Mouse (Mus musculus) MEL (cell line): Measurements from ENCODE around the gene 4932414N04Rik. TPM values are rescaled to one million over a fixed set of nuclear protein-coding genes. Genes with fewer than 3 reads are reported as not detected.
A peak's percentile ranks its signal among the peaks of the same experiment; 100 is the strongest.

ENCODE experiments used
- DNase-seq: peaks from one replicate; pipeline ENCODE4 v3.0.0; 2011; ENCODE audit warnings: low read depth, low spot score
- H3K27ac ChIP-seq: 2 replicates; pipeline ENCODE4 v1.5.1; 2012; ENCODE audit warnings: low read depth, mild to moderate bottlenecking, control low read depth, low read length, moderate library complexity; ENCODE audit not compliant: control insufficient read depth
- H3K27me3 ChIP-seq, 2 experiments: fragments of 150-350 bp in 1 of 2; sonication (generic) in 1 of 2; 2 replicates each; pipeline ENCODE4 v1.6.1; 2012; ENCODE audit warnings: low read length in 2 of 2, mild to moderate bottlenecking in 2 of 2, improper control_type of control experiment in 1 of 2, moderate library complexity in 1 of 2; ENCODE audit not compliant: insufficient read depth in 2 of 2, control insufficient read depth in 1 of 2
- H3K36me3 ChIP-seq, 2 experiments: 2 replicates each; pipeline ENCODE4 v1.6.1; 2012 to 2014; ENCODE audit warnings: low read length in 2 of 2, improper control_type of control experiment in 1 of 2, inconsistent platforms in 1 of 2, mild to moderate bottlenecking in 1 of 2; ENCODE audit not compliant: insufficient read depth in 2 of 2, control insufficient read depth in 1 of 2
- H3K4me1 ChIP-seq, 2 experiments: fragments of 150-350 bp in 1 of 2; sonication (generic) in 1 of 2; 2 replicates each; pipeline ENCODE4 v1.6.1; 2012; ENCODE audit warnings: low read length in 2 of 2, improper control_type of control experiment in 1 of 2, mild to moderate bottlenecking in 1 of 2; ENCODE audit not compliant: insufficient read depth in 2 of 2, control insufficient read depth in 1 of 2
- H3K4me3 ChIP-seq, 2 experiments: fragments of 150-350 bp in 1 of 2; sonication (generic) in 1 of 2; 2 replicates each; pipeline ENCODE4 v1.5.1; 2012; ENCODE audit warnings: low read depth in 2 of 2, low read length in 2 of 2, mild to moderate bottlenecking in 2 of 2, moderate library complexity in 2 of 2, control low read depth in 1 of 2, improper control_type of control experiment in 1 of 2; ENCODE audit not compliant: control insufficient read depth in 1 of 2, insufficient read depth in 1 of 2
- H3K79me2 ChIP-seq: 2 replicates; pipeline ENCODE4 v1.6.1; 2012; ENCODE audit warnings: mild to moderate bottlenecking, low read length, moderate library complexity; ENCODE audit not compliant: control insufficient read depth, poor library complexity, insufficient read depth
- H3K9ac ChIP-seq: 2 replicates; pipeline ENCODE4 v1.6.1; 2012; ENCODE audit warnings: low read depth, mild to moderate bottlenecking, control low read depth, low read length, moderate library complexity; ENCODE audit not compliant: control insufficient read depth, poor library complexity, severe bottlenecking
- H3K9me3 ChIP-seq: fragments of 150-350 bp; sonication (generic); replicated peaks from 2 replicates; pipeline ENCODE4 v1.6.1; 2012; ENCODE audit warnings: mild to moderate bottlenecking, low read length, improper control_type of control experiment, moderate library complexity; ENCODE audit not compliant: insufficient read depth
- CHD2 ChIP-seq: IDR thresholded peaks from 2 replicates; pipeline ENCODE4 v1.6.1; 2011; ENCODE audit warnings: low read length, improper control_type of control experiment
- CTCF ChIP-seq, 3 experiments: IDR thresholded peaks in 2 of 3; conservative IDR thresholded peaks in 1 of 3; 2 replicates each; pipeline ENCODE4 v1.5.1; 2011 to 2012; ENCODE audit warnings: low read length in 3 of 3, low read depth in 2 of 3, mild to moderate bottlenecking in 2 of 3, improper control_type of control experiment in 1 of 3, inconsistent platforms in 1 of 3, mixed read lengths in 1 of 3, moderate library complexity in 1 of 3; ENCODE audit not compliant: control insufficient read depth in 1 of 3, insufficient read depth in 1 of 3, poor library complexity in 1 of 3, severe bottlenecking in 1 of 3
- ELF1 ChIP-seq: IDR thresholded peaks from 2 replicates; pipeline ENCODE4 v1.6.1; 2014; ENCODE audit warnings: low read depth, mild to moderate bottlenecking, inconsistent platforms, low read length, improper control_type of control experiment, moderate library complexity
- EP300 ChIP-seq, 2 experiments: IDR thresholded peaks; 2 replicates each; pipeline ENCODE4 v1.6.1; 2011; ENCODE audit warnings: improper control_type of control experiment in 2 of 2, low read length in 2 of 2, low read depth in 1 of 2, mild to moderate bottlenecking in 1 of 2
- GABPA ChIP-seq: IDR thresholded peaks from 2 replicates; pipeline ENCODE4 v1.6.1; 2012; ENCODE audit warnings: low read depth, mild to moderate bottlenecking, inconsistent platforms, low read length, improper control_type of control experiment, moderate library complexity
- HCFC1 ChIP-seq: IDR thresholded peaks from 2 replicates; pipeline ENCODE4 v1.6.1; 2012; ENCODE audit warnings: low read depth, mild to moderate bottlenecking, inconsistent platforms, low read length, improper control_type of control experiment, moderate library complexity
- MEF2A ChIP-seq: IDR thresholded peaks from 2 replicates; pipeline ENCODE4 v1.6.1; 2014; ENCODE audit warnings: low read depth, mild to moderate bottlenecking, inconsistent platforms, low read length, improper control_type of control experiment; ENCODE audit not compliant: poor library complexity, insufficient replicate concordance, severe bottlenecking; ENCODE audit errors: extremely low read depth
- MYB ChIP-seq: IDR thresholded peaks from 2 replicates; pipeline ENCODE4 v1.6.1; 2011; ENCODE audit warnings: mild to moderate bottlenecking, low read depth, low read length, improper control_type of control experiment
- NELFE ChIP-seq: IDR thresholded peaks from 2 replicates; pipeline ENCODE4 v1.6.1; 2011; ENCODE audit warnings: low read depth, low read length, improper control_type of control experiment
- NRF1 ChIP-seq: IDR thresholded peaks from 2 replicates; pipeline ENCODE4 v1.6.1; 2014; ENCODE audit warnings: low read depth, mild to moderate bottlenecking, inconsistent platforms, low read length, improper control_type of control experiment, moderate library complexity; ENCODE audit not compliant: poor library complexity, insufficient read depth, severe bottlenecking
- SIN3A ChIP-seq: IDR thresholded peaks from 2 replicates; pipeline ENCODE4 v1.6.1; 2012; ENCODE audit warnings: low read length, improper control_type of control experiment, inconsistent platforms
- SMC3 ChIP-seq: IDR thresholded peaks from 2 replicates; pipeline ENCODE4 v1.6.1; 2011; ENCODE audit warnings: low read depth, low read length, improper control_type of control experiment
- TBP ChIP-seq: IDR thresholded peaks from 2 replicates; pipeline ENCODE4 v1.8.0; 2011; ENCODE audit warnings: low read depth, low read length, improper control_type of control experiment
- ZC3H11A ChIP-seq: IDR thresholded peaks from 2 replicates; pipeline ENCODE4 v1.6.1; 2012; ENCODE audit warnings: low read depth, mild to moderate bottlenecking, inconsistent platforms, low read length, improper control_type of control experiment
- ZKSCAN1 ChIP-seq: IDR thresholded peaks from 2 replicates; pipeline ENCODE4 v1.6.1; 2012; ENCODE audit warnings: low read depth, mild to moderate bottlenecking, inconsistent platforms, low read length, improper control_type of control experiment, moderate library complexity
- polyA plus RNA-seq, 2 experiments: library from polyadenylated mRNA; stranded (reverse) in 1 of 2; unstranded in 1 of 2; fragments of >175 nt in 1 of 2; fragments of >200 nt in 1 of 2; gene quantifications; 2 replicates each; pipeline versions ENCODE4 v1.2.1 to v1.2.4; 2012; ENCODE audit warnings: low replicate concordance in 2 of 2, low read depth in 1 of 2; ENCODE audit not compliant: insufficient read length in 2 of 2, insufficient read depth in 1 of 2, missing spikeins in 1 of 2
- total RNA-seq: library from RNA; depleted of rRNA; stranded (reverse); fragments of 300-350 nt; gene quantifications from 2 replicates; pipeline ENCODE4 v1.2.3, GENCODE M21; 2012

4932414N04Rik gene
- total and polyA plus RNA-seq, 3 experiments, result not detected

- TF ChIP-seq CHD2, result no peak
- TF ChIP-seq SMC3, result peak; percentile 12; the same call in 1 of the 2 replicates
- peak in 1 of 3 experiments; percentile 26; a peak in 1 of 6 replicates for TF ChIP-seq CTCF (IDR thresholded peaks at IDR 0.05 in 2 of 3, conservative IDR thresholded peaks at IDR 0.05 in 1 of 3; ENCODE audit: control insufficient read depth in 1 of 3, insufficient read depth in 1 of 3, low read depth in 2 of 3, low read length in 3 of 3, poor library complexity in 1 of 3, severe bottlenecking in 1 of 3)
- no peak for TF ChIP-seq TBP
- Histone ChIP-seq H3K4me3 (no peak overlapping the region), H3K79me2 (no peaks in the 10 kb centered on the region), H3K4me1 (no peaks in the 10 kb centered on the region), H3K9me3 (no peaks in the 10 kb centered on the region), H3K27ac (no peak overlapping the region), H3K9ac (no peak overlapping the region), H3K36me3 (no peaks in the 10 kb centered on the region), H3K27me3 (no peaks in the 10 kb centered on the region)
- DNase-seq, result peak; percentile 8
Measured at GRCm38 (mm10) chr2:68744599-68744998, 88.3 kb downstream of the 4932414N04Rik start.

DNA sequence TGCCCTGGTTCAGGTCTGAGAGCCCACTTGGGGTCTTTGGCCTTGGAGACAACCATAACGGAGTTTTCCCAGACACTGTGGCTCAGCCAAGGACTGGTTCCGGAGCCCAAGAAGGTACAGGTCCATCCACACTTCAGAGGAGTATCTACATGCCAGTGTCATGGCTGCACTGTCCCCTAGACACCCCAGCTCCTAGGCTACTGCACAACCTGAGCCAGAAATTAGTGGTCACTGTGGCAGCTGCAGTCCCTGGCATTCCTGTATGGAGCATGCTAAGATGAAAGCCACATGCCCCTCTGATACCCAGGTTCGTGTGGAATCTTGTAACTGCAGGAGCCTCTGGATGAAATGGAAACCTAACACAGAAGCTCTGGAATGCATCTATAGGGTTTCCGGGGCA is 99.9 kb downstream of the 4932414N04Rik start:
- TF ChIP-seq GABPA (no peak), CHD2 (no peak), EP300 (IDR thresholded peaks at IDR 0.05; ENCODE audit: low read depth in 1 of 2, low read length in 2 of 2) (no peak)
- Histone ChIP-seq H3K36me3 (no peaks in the 10 kb centered on the region), H3K4me1 (no peaks in the 10 kb centered on the region), H3K79me2 (no peaks in the 10 kb centered on the region), H3K4me3 (no peak overlapping the region), H3K9me3 (no peaks in the 10 kb centered on the region), H3K27ac (no peak overlapping the region), H3K9ac (no peak overlapping the region), H3K27me3 (no peaks in the 10 kb centered on the region)
- no peak for DNase-seq

DNA sequence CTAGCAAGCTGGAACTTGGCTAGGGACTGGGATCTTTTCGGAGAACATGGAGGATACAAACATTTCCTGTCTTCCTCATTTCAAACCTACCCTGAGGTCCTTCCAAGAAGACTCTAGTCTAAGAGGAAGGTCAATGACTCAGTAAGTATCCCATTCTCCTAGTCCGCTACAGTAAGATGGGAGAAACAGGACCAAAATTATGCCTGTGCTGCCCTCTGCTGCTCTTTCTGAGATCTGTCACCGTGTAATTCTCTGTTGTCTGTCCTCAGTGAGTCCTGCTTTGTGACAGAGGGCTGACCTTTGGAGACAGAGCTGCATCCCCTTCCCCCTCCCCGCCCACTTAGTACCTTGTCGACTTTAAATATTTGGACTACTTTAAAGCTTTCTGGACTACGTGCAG is 100.5 kb downstream of the 4932414N04Rik start:
- H3K36me3 ChIP-seq, result no peaks in the 10 kb centered on the region
- no peak overlapping the region for H3K4me3 ChIP-seq
- H3K27ac ChIP-seq, result no peak overlapping the region
- no peaks in the 10 kb centered on the region for H3K27me3 ChIP-seq
- H3K79me2 ChIP-seq, result no peaks in the 10 kb centered on the region
- H3K9me3 ChIP-seq, result no peaks in the 10 kb centered on the region
- no peak for TF ChIP-seq CHD2
- no peak for TF ChIP-seq ELF1
- no peak for TF ChIP-seq HCFC1
- no peak for TF ChIP-seq SIN3A
- TF ChIP-seq MEF2A, result no peak
- no peak for TF ChIP-seq ZC3H11A
- no peak for TF ChIP-seq ZKSCAN1
- TF ChIP-seq NRF1, result no peak
- no peak for TF ChIP-seq MYB
- TF ChIP-seq NELFE, result no peak
- DNase-seq, result no peak
- no peak overlapping the region for H3K9ac ChIP-seq
- no peaks in the 10 kb centered on the region for H3K4me1 ChIP-seq
